Mouse (Mus musculus) embryonic facial prominence, embryonic 15.5 days (tissue): ENCODE data around the gene Myrf. TPM values are rescaled to one million over a fixed set of nuclear protein-coding genes. Genes with fewer than 3 reads are reported as not detected.

ENCODE experiments used
- ATAC-seq: fragments of 200-750 bp; cut with Nextera tagmentation; 2 replicates; pipeline ENCODE4 v1.8.0; 2017; ENCODE audit warnings: low read depth, moderate TSS enrichment; ENCODE audit not compliant: insufficient number of reproducible peaks, low FRiP score, low TSS enrichment
- H3K27ac ChIP-seq: fragments of 300-500 bp; sonication (generic); replicated peaks from 2 replicates; pipeline ENCODE4 v1.5.1; 2015; ENCODE audit warnings: mild to moderate bottlenecking, inconsistent platforms
- H3K27me3 ChIP-seq: fragments of 300-500 bp; sonication (generic); 2 replicates; pipeline ENCODE4 v1.6.1; 2015; ENCODE audit warnings: inconsistent platforms
- H3K36me3 ChIP-seq: fragments of 300-500 bp; sonication (generic); 2 replicates; pipeline ENCODE4 v1.6.1; 2015; ENCODE audit warnings: mild to moderate bottlenecking, inconsistent platforms
- H3K4me1 ChIP-seq: fragments of 300-500 bp; sonication (generic); 2 replicates; pipeline ENCODE4 v1.6.1; 2015; ENCODE audit warnings: inconsistent platforms
- H3K4me2 ChIP-seq: fragments of 300-500 bp; sonication (generic); replicated peaks from 2 replicates; pipeline ENCODE4 v1.6.1; 2015; ENCODE audit warnings: mild to moderate bottlenecking, inconsistent platforms
- H3K4me3 ChIP-seq: fragments of 300-500 bp; sonication (generic); replicated peaks from 2 replicates; pipeline ENCODE4 v1.5.1; 2015; ENCODE audit warnings: mild to moderate bottlenecking, inconsistent platforms
- H3K9ac ChIP-seq: fragments of 300-500 bp; sonication (generic); 2 replicates; pipeline ENCODE4 v1.6.1; 2015; ENCODE audit warnings: inconsistent platforms
- H3K9me3 ChIP-seq: fragments of 300-500 bp; sonication (generic); replicated peaks from 2 replicates; pipeline ENCODE4 v1.6.1; 2016; ENCODE audit warnings: inconsistent platforms
- WGBS: fragments of 180-500 bp; shearing (Covaris S2); methylation state at CpG from one replicate; pipeline ENCODE4 v1.1.7; 2015; 5-methylcytosine and 5-hydroxymethylcytosine counted together
- polyA plus RNA-seq: library from polyadenylated mRNA; unstranded; fragments of >200 nt; fragmentation: Nextera tagmentation; extraction: Ambion mirVana; gene quantifications from 2 replicates; pipeline ENCODE4 v1.2.1, GENCODE M21; 2015

Myrf gene
- polyA plus RNA-seq, 1 experiment from 2014 or later: 0.65 TPM

DNA sequence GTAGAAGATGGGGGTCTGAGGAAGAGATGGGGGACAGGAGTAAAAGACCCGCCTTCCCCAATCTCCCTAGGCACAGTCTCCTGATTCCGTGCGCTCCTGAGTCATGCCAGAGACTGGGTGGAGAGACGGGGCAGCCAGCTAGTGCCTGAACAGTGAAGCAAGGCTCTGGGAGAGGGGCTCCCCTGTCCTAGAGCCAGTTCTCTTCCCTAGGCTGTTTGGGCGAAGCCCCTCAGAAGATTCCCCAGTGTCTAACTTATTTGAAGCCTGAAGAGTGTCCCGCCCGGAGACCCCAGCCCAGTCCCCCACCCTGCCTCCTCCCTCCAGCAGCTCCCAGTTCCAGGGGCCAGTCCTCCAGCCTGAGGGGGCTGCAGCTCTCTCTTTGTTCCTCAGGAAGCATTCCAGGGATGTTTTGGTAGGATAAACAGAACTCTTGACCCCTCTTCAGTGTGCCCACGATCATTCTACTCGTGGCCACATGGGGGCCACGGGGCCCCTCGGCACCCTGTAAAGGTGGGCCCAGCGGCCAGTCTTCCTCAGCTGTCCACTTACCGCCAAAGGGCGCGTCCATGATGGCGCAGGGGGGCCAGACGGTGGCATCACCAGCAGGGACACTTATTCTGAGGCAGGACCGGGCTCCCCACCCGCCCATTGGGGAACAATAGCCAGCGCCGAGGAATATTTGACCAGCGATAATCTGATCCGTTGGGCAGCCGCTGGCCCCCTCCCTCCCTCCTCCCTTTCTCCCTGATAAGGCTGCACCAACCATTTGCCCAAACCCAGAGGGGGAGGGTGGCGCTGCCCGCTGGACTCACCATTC is 15.7 kb downstream of the Myrf start:
- H3K36me3 ChIP-seq: no peaks in the 10 kb centered on the region
- WGBS: 25% methylated on average over 26 of the region's 26 CpGs
- no peaks in the 10 kb centered on the region for H3K27me3 ChIP-seq
- no peak overlapping the region for H3K27ac ChIP-seq
- peaks cover 6% of the 10 kb centered on the region; the same call in 1 of the 2 replicates for H3K4me1 ChIP-seq
- no peak overlapping the region for H3K4me3 ChIP-seq
- H3K9me3 ChIP-seq: no peaks in the 10 kb centered on the region
- H3K4me2 ChIP-seq: no peak overlapping the region
- ATAC-seq: no peak
- H3K9ac ChIP-seq: no peak overlapping the region

- 68% methylated on average over 4 of the region's 4 CpGs for WGBS
- Histone ChIP-seq H3K4me3 (no peak overlapping the region), H3K27me3 (no peaks in the 10 kb centered on the region), H3K4me2 (no peak overlapping the region), H3K9me3 (no peaks in the 10 kb centered on the region), H3K9ac (no peak overlapping the region), H3K27ac (no peak overlapping the region), H3K4me1 (peaks cover 6% of the 10 kb centered on the region; the same call in 1 of the 2 replicates), H3K36me3 (no peaks in the 10 kb centered on the region)
- no peak for ATAC-seq
Measured at GRCm38 (mm10) chr19:10223561-10223960, 17.0 kb downstream of the Myrf start.

DNA sequence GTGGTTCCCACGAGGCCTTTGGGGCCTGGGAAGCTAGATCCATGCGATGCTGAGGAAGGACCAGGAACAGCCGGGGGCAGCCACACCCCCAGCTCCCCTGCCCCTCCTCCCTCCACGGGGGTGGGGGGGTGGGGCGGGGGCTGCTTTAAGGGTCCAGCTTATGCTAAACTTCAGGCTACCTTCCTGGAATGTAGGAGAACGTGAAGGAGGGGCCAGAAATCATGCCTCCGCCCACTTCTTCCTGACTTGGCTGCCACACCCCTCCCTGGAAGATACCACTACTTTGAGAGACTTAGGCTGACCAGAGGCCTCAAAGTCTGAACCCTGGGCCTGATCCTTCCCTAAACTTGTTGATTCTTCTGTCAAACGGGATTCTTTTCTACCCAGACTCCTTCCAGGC is 17.9 kb downstream of the Myrf start:
- H3K4me1 ChIP-seq: peaks cover 6% of the 10 kb centered on the region; the same call in 1 of the 2 replicates
- H3K4me2 ChIP-seq: no peak overlapping the region
- no peak for ATAC-seq
- H3K27ac ChIP-seq: no peak overlapping the region
- WGBS: 29% methylated on average over 8 of the region's 8 CpGs
- H3K36me3 ChIP-seq: no peaks in the 10 kb centered on the region
- H3K9me3 ChIP-seq: no peaks in the 10 kb centered on the region
- no peaks in the 10 kb centered on the region for H3K27me3 ChIP-seq
- H3K9ac ChIP-seq: no peak overlapping the region
- no peak overlapping the region for H3K4me3 ChIP-seq

DNA sequence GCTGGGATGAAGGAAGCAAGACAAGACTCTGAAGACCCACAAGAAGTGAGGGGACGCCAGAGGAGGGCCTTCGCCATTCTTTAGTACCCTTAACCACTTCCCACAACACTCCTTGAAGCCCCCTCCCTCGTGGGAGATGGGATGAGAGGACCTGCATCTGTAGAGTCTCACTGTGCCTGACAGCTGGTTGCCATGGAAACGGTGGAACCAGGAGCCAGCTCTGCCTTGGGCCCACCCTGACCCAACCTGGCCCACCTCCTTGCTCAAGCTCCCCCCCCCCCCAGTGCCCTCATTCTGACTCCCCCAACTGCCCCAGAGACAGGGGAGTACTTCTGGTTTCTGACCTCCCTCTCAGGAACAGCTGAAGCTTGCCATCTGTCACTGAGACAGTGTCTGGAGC is 19.0 kb downstream of the Myrf start:
- 61% methylated on average over 4 of the region's 4 CpGs for WGBS
- H3K4me1 ChIP-seq: peaks cover 6% of the 10 kb centered on the region; the same call in 1 of the 2 replicates

DNA sequence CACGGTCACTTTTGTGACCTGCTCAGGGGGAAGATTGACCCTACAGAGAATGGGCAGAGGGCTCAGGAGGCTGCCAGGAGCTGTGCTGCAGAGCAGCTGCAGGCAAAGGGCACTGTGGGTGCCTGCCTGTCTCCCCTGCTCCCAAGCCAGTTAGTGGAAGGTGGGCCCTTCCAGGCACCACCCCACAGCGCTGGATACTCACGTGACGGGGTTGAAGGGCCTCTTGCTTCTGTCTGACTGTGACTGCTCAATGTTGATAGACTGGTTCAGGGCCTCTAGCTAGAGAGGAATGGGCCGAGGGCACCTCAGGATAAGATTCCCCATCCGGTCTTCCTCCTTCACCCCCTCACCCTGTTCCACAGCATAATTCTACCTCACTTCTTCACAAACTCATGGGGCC is 21.0 kb downstream of the Myrf start:
- 68% methylated on average over 6 of the region's 6 CpGs for whole genome bisulfite sequencing
- H3K4me2 ChIP-seq: no peak overlapping the region
- H3K27ac ChIP-seq: no peak overlapping the region
- no peaks in the 10 kb centered on the region for H3K36me3 ChIP-seq
- no peak overlapping the region for H3K4me3 ChIP-seq
- ATAC-seq: no peak
- H3K9me3 ChIP-seq: no peaks in the 10 kb centered on the region
- H3K4me1 ChIP-seq: no peaks in the 10 kb centered on the region
- H3K27me3 ChIP-seq: no peaks in the 10 kb centered on the region
- no peak overlapping the region for H3K9ac ChIP-seq

More for the DNA sequence above, 19.0 kb downstream of the Myrf start:
- no peaks in the 10 kb centered on the region for H3K9me3 ChIP-seq
- no peak overlapping the region for H3K4me2 ChIP-seq
- H3K4me3 ChIP-seq: no peak overlapping the region
- H3K27ac ChIP-seq: no peak overlapping the region
- H3K27me3 ChIP-seq: no peaks in the 10 kb centered on the region
- no peaks in the 10 kb centered on the region for H3K36me3 ChIP-seq
- ATAC-seq: no peak
- H3K9ac ChIP-seq: no peak overlapping the region

- Histone ChIP-seq H3K9ac (no peak overlapping the region), H3K27me3 (no peaks in the 10 kb centered on the region), H3K4me3 (no peak overlapping the region), H3K27ac (no peak overlapping the region), H3K36me3 (no peaks in the 10 kb centered on the region), H3K9me3 (no peaks in the 10 kb centered on the region), H3K4me2 (no peak overlapping the region), H3K4me1 (no peaks in the 10 kb centered on the region)
- no peak for ATAC-seq
- 43% methylated on average over 3 of the region's 3 CpGs for WGBS
Measured at GRCm38 (mm10) chr19:10219108-10219507, 21.4 kb downstream of the Myrf start.

DNA sequence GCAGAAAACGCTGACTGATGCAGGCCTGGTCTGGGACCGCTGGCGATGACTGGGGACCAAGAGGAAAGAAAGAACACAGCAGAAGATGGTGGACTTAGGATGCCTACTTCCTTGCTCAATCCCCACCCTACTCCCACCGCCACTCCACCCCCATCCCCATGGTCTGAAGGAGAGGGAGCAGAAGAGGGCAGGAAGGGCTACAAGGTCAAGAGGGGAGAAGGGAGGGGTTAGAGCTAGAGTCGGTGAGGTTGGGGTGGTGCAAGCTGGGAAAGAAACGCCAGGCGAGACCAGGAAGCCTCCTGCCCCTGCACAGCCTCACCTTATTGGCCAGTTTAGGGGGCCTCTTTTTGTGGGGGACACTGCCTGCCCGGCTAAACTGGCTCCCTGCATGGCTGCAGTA is 24.4 kb downstream of the Myrf start:
- 64% methylated on average over 8 of the region's 8 CpGs for WGBS
- Histone ChIP-seq H3K27me3 (no peaks in the 10 kb centered on the region), H3K4me2 (no peak overlapping the region), H3K4me3 (no peak overlapping the region), H3K9me3 (no peaks in the 10 kb centered on the region), H3K9ac (no peak overlapping the region), H3K36me3 (peaks cover 17% of the 10 kb centered on the region; the same call in 1 of the 2 replicates), H3K27ac (no peak overlapping the region), H3K4me1 (no peaks in the 10 kb centered on the region)
- ATAC-seq: no peak

DNA sequence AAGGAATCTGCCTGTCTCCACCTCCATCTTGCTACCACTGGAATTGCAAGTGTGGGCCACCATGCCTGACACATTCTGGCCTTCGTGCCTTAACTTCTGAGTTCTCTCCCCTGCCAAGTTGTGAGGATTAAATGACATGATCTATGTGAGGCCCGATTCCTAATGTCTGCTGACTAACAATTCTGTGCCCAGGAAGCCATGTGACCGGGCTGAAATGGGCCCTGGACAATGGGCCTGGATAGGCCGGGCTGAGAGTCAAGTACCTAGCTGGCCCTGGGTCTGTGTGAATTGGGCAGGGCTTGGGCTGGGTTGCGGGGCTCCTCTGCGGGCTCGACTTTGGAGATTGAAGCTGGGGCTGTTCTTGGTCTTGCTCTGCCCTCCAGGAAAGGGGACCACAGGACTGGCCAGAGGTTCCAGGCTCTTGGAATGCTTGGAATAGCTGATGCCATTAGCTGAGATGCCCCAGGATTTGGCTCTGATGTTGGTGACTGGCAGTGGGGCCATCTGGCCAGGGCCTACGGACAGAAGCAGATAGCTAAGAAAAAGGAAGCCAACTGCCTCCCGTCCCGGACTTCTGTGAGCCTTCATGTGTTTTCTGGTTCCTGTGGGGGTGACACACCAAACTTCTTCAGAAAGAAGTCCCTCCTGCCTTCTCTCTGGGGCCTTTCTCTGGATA is 26.6 kb downstream of the Myrf start:
- Histone ChIP-seq H3K9ac (no peak overlapping the region), H3K36me3 (peaks cover 37% of the 10 kb centered on the region), H3K27me3 (no peaks in the 10 kb centered on the region), H3K9me3 (no peaks in the 10 kb centered on the region), H3K4me1 (no peaks in the 10 kb centered on the region), H3K27ac (no peak overlapping the region), H3K4me3 (no peak overlapping the region), H3K4me2 (no peak overlapping the region)
- ATAC-seq: no peak
- 86% methylated on average over 10 of the region's 10 CpGs for WGBS

DNA sequence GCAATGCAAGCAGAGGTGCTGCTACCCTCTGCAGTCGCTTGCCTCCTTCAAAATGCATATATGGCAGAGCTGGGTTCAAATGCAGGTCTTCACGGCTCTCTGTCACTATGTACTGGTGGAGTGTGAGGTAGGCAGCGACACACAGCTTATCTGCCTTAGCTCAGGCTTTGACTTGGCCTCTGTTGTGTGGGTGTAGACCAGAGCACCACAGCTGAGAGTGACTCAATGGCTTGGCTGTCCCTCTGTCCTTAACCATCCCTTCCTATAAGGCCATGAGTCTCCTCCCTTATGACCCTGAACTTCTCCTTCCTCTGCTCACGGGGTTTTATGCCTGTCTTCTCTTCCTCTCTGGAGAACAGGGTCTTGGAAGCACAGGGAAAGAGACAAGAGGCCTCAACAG is 29.7 kb downstream of the Myrf start:
- Histone ChIP-seq H3K27me3 (no peaks in the 10 kb centered on the region), H3K4me3 (no peak overlapping the region), H3K9me3 (no peaks in the 10 kb centered on the region), H3K27ac (no peak overlapping the region), H3K4me2 (no peak overlapping the region), H3K9ac (no peak overlapping the region), H3K4me1 (no peaks in the 10 kb centered on the region), H3K36me3 (peaks cover 63% of the 10 kb centered on the region)
- 80% methylated on average over 4 of the region's 4 CpGs for WGBS
- no peak for ATAC-seq

- 82% methylated on average over 3 of the region's 3 CpGs for WGBS
- H3K4me2 ChIP-seq: no peak overlapping the region
- H3K4me1 ChIP-seq: peaks cover 9% of the 10 kb centered on the region
- H3K27me3 ChIP-seq: no peaks in the 10 kb centered on the region
- no peak overlapping the region for H3K4me3 ChIP-seq
- no peaks in the 10 kb centered on the region for H3K9me3 ChIP-seq
- no peak overlapping the region for H3K9ac ChIP-seq
- no peak overlapping the region for H3K27ac ChIP-seq
- peaks cover 63% of the 10 kb centered on the region for H3K36me3 ChIP-seq
- ATAC-seq: no peak
Measured at GRCm38 (mm10) chr19:10208851-10209250, 31.7 kb downstream of the Myrf start.

DNA sequence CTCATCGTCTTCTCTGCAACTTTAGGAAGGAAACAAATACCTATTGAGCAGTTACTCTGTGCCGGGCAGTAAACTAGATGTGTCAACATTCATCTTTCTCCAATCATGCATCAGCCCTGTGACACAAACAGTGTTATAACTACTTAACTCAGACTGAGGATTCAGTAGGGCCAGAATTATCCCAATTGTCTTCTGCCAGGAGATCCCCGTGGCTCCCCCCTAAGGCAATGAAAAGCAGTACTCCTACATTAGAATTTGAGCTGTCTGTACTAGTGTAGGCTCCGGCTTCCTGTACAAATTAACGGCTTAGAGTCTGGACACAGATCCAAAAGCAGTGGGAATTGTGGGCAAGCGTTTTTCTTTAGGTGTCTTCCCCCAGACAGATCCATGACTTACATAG is 35.5 kb downstream of the Myrf start:
- peak overlapping the region; percentile 96 for H3K4me3 ChIP-seq
- H3K27me3 ChIP-seq: no peaks in the 10 kb centered on the region
- H3K4me1 ChIP-seq: peaks cover 19% of the 10 kb centered on the region
- peak overlapping the region; percentile 71 for H3K4me2 ChIP-seq
- peaks cover 50% of the 10 kb centered on the region for H3K36me3 ChIP-seq
- peak overlapping the region; percentile 93 for H3K9ac ChIP-seq
- no peak overlapping the region for H3K27ac ChIP-seq
- ATAC-seq: no peak
- 57% methylated on average over 6 of the region's 6 CpGs for WGBS
- H3K9me3 ChIP-seq: no peaks in the 10 kb centered on the region
